ENCODE assay signal across 8 mouse cellular contexts in the genomic region with DNA sequence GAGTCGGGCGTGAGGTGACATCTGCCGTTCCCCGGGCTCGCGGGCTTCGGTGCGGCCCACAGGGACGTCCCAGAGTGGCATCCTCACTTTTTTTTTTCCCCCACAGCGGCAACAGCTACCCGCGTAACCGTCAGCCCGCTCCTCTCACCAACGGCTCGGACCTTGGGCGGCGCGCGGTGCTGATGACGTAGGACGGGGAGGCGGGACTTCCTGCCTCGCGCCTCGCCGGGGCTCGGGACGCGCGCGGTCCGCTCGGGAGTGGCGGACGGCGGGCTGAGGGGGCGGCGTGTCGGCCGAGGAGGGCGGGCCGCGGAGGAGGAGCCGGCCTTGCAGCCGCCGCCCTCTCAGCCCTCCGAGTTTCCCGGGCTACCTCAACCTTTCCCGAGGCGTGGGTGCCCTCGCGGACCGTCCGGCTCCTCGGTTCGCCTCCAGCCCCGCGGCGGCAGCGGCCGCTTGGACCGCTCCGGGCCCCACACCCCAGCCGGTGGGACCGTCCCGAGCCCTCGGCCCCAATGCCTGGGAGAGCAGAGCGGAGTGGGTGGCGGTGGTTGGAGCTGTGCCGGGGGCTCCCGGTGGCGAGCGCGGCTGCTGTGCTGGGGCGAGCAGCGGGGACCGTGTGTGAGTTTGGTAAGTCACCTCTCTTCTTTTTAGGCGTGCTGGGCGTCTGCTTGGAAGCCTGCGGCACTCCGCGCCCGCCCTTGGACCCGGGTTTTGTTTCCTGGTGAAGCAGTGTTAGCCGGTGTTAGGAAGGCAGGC. TPM values are rescaled to one million over a fixed set of nuclear protein-coding genes. Genes with fewer than 3 reads are reported as not detected.
DNase-seq lines count a peak whose midpoint lies in the region; ATAC-seq lines count a peak whose summit lies in the region.

TSS of gene Cep83 (plus strand) at position 235 of the 756 bp plus-strand sequence.

- H3K36me3 ChIP-seq in intestine, embryonic 16.5 days (ENCODE audit: control insufficient read depth, insufficient read depth, low read length) = no peaks in the 10 kb centered on the region

- H3K4me2 ChIP-seq in intestine, embryonic 16.5 days (ENCODE audit: low read depth, low read length) = peak within 1 kb of the TSS; percentile 85

- H3K9me3 ChIP-seq in intestine, embryonic 16.5 days (ENCODE audit: control insufficient read depth, low read length) = no peaks in the 10 kb centered on the region

- peak within 1 kb of the TSS; percentile 86 for H3K9ac ChIP-seq in intestine, embryonic 16.5 days (ENCODE audit: low read depth, low read length)

- peak within 1 kb of the TSS; percentile 98 for H3K4me3 ChIP-seq in intestine, embryonic 16.5 days (ENCODE audit: low read length)

- DNase-seq in adrenal gland, adult 8-10 months = peak; percentile 89
- DNase-seq in embryo, embryonic 11.5 days (ENCODE audit: low read depth, low spot score) = peak; percentile 88
- DNase-seq in gastrocnemius, postnatal 36 days = peak; percentile 90 to 92
- peak; percentile 92 to 95 for DNase-seq in left cerebral cortex, postnatal 25 days (ENCODE audit: low spot score in 2 of 2)
- peak; percentile 92 for DNase-seq in mesoderm, embryonic 11.5 days (ENCODE audit: low read depth, low spot score)
- peak; percentile 95 for DNase-seq in right cerebral cortex, postnatal 25 days
- DNase-seq in urinary bladder, postnatal 36 days (ENCODE audit: low spot score in 2 of 2) = peak; percentile 92 to 94

- H3K27me3 ChIP-seq in intestine, embryonic 16.5 days (replicated peaks; ENCODE audit: control insufficient read depth, insufficient read depth, low read length) = no peaks in the 10 kb centered on the region

- WGBS in intestine, embryonic 16.5 days = under 1% methylated on average over 72 of the region's 86 CpGs

- ATAC-seq in intestine, embryonic 16.5 days = peak; percentile 99

- H3K4me1 ChIP-seq in intestine, embryonic 16.5 days (ENCODE audit: control insufficient read depth, insufficient read depth, low read length) = peaks cover 5% of the 10 kb centered on the region

- intact Hi-C loops in gastrocnemius, postnatal 36 days (cut with DNase I) = no loop called here
- intact Hi-C loops in left cerebral cortex, postnatal 25 days (cut with DNase I) = loop anchor here (1.0 to 5.0 kb wide), 4 partner anchors 139 to 801 kb away; partner anchors contain the start of gene Plxnc1

- peak within 1 kb of the TSS; percentile 92 for H3K27ac ChIP-seq in intestine, embryonic 16.5 days (ENCODE audit: low read length)

RNA-seq across cellular contexts. Expression of gene Cep83, which starts in this region (rescaled TPM):
- 10 to 100 TPM in 1 of 4 experiments, 1 to 10 TPM in 3; 7.5 to 10.6 (median 8.9) TPM for total RNA-seq in adrenal gland, adult 8-10 months (2022)
- total RNA-seq in gastrocnemius, postnatal 36 days (2021) = 10 to 100 TPM; 16.0 to 17.5 TPM
- 10.1 and 10.2 TPM in 2 replicates for polyA plus RNA-seq in intestine, embryonic 16.5 days (2015; fragmentation: Nextera tagmentation; extraction: Ambion mirVana)
- 10 to 100 TPM; 39.1 to 47.1 TPM for total RNA-seq in left cerebral cortex, postnatal 25 days (2021)

Comparison
In these comparisons a context has a peak if more than half of its experiments do, and no peak if none do; other contexts are left out.
1. Peak in every context shown above with its lines: DNase-seq, ATAC-seq, H3K4me3 ChIP-seq and H3K27ac ChIP-seq.